8 mouse cellular contexts compared by ENCODE assay signal in genomic region chr2:131178828-131179245, GRCm38 (mm10). TPM values are rescaled to one million over a fixed set of nuclear protein-coding genes. Genes with fewer than 3 reads are reported as not detected.
DNase-seq lines count a peak whose midpoint lies in the region; ATAC-seq and TF ChIP-seq lines count a peak whose summit lies in the region.

No protein-coding gene starts in this region.

- DNase-seq in heart, adult 8-10 months (ENCODE audit: low spot score), result no peak
- DNase-seq in ES-E14 (ENCODE audit: low read depth, low spot score), result no peak
- DNase-seq in lung, postnatal 4 days, result peak; percentile 28 to 53
- no peak for DNase-seq in urinary bladder, postnatal 10 days (ENCODE audit: low spot score)

- H3K9me3 ChIP-seq in heart, embryonic 11.5 days (replicated peaks; ENCODE audit: control insufficient read depth, low read length), result no peaks in the 10 kb centered on the region
- no peaks in the 10 kb centered on the region for H3K9me3 ChIP-seq in ES-E14 (ENCODE audit: control insufficient read depth, insufficient read depth, low read depth, low read length)
- H3K9me3 ChIP-seq in erythroblast, embryonic 14.5 days (ENCODE audit: control insufficient read depth, low read length), result no peaks in the 10 kb centered on the region
- H3K9me3 ChIP-seq in intestine, postnatal 0 days (ENCODE audit: control insufficient read depth), result no peaks in the 10 kb centered on the region

- H3K27ac ChIP-seq in heart, embryonic 11.5 days (ENCODE audit: low read depth, low read length), result peak overlapping the region; percentile 81
- H3K27ac ChIP-seq in ES-E14 (ENCODE audit: insufficient read depth, low read depth, low read length, poor library complexity, severe bottlenecking), result no peak overlapping the region
- H3K27ac ChIP-seq in intestine, postnatal 0 days (ENCODE audit: low read depth, low read length), result peak overlapping the region; percentile 98

- 33% methylated on average over 26 of the region's 26 CpGs for WGBS in heart, embryonic 11.5 days (ENCODE audit: insufficient replicate concordance)
- WGBS in intestine, postnatal 0 days, result 15% methylated on average over 25 of the region's 26 CpGs

- in situ Hi-C loops in ES-E14 (cut with MboI; ENCODE audit: low sequenced_read_pairs in 2 of 2, unreplicated experiment in 2 of 2), result no loop called here

- peak overlapping the region; percentile 98 for H3K4me2 ChIP-seq in heart, embryonic 11.5 days
- H3K4me2 ChIP-seq in intestine, postnatal 0 days (replicated peaks; ENCODE audit: low read depth), result peak overlapping the region; percentile 96

- peak overlapping the region; percentile 76 for H3K4me3 ChIP-seq in heart, embryonic 11.5 days (ENCODE audit: low read depth, low read length)
- H3K4me3 ChIP-seq in ES-E14 (ENCODE audit: insufficient read depth in 1 of 2, low read depth in 1 of 2, low read length in 2 of 2, poor library complexity in 1 of 2, severe bottlenecking in 1 of 2), result peak overlapping the region; percentile 75 to 92
- peak overlapping the region; percentile 79 for H3K4me3 ChIP-seq in erythroblast, embryonic 14.5 days (replicated peaks)
- peak overlapping the region; percentile 65 for H3K4me3 ChIP-seq in intestine, postnatal 0 days (ENCODE audit: low read depth, low read length)

- peaks cover 2% of the 10 kb centered on the region; the same call in 1 of the 2 replicates for H3K36me3 ChIP-seq in heart, embryonic 11.5 days (ENCODE audit: control insufficient read depth, insufficient read depth, low read length)
- H3K36me3 ChIP-seq in ES-E14 (ENCODE audit: control insufficient read depth, insufficient read depth, low read length, poor library complexity, severe bottlenecking), result no peaks in the 10 kb centered on the region; the same call in 1 of the 2 replicates
- H3K36me3 ChIP-seq in erythroblast, embryonic 14.5 days (ENCODE audit: control insufficient read depth), result peaks cover 46% of the 10 kb centered on the region
- no peaks in the 10 kb centered on the region for H3K36me3 ChIP-seq in intestine, postnatal 0 days (ENCODE audit: control insufficient read depth, insufficient read depth)

- TF ChIP-seq CTCF in intestine, postnatal 0 days (IDR thresholded peaks at IDR 0.05; ENCODE audit: low read depth), result no peak

- H3K27me3 ChIP-seq in heart, embryonic 11.5 days (ENCODE audit: control insufficient read depth, insufficient read depth, low read length), result peaks cover 2% of the 10 kb centered on the region; the same call in 1 of the 2 replicates
- peaks cover 8% of the 10 kb centered on the region for H3K27me3 ChIP-seq in erythroblast, embryonic 14.5 days (ENCODE audit: control insufficient read depth)
- H3K27me3 ChIP-seq in intestine, postnatal 0 days (replicated peaks; ENCODE audit: control insufficient read depth, insufficient read depth, low read length), result no peaks in the 10 kb centered on the region

- H3K4me1 ChIP-seq in heart, embryonic 11.5 days (ENCODE audit: control insufficient read depth, insufficient read depth, low read length), result peaks cover 24% of the 10 kb centered on the region
- H3K4me1 ChIP-seq in ES-E14 (ENCODE audit: control insufficient read depth in 2 of 2, insufficient read depth in 2 of 2, low read length in 2 of 2, poor library complexity in 1 of 2), result peaks cover 4 to 23% of the 10 kb centered on the region in 2 experiments
- H3K4me1 ChIP-seq in erythroblast, embryonic 14.5 days (ENCODE audit: control insufficient read depth), result peaks cover 78% of the 10 kb centered on the region
- peaks cover 20% of the 10 kb centered on the region for H3K4me1 ChIP-seq in intestine, postnatal 0 days (replicated peaks; ENCODE audit: control insufficient read depth, insufficient read depth, low read length)

- peak overlapping the region; percentile 92 for H3K9ac ChIP-seq in heart, embryonic 11.5 days (ENCODE audit: low read depth, low read length)
- H3K9ac ChIP-seq in ES-E14 (ENCODE audit: insufficient read depth, low read depth, low read length, poor library complexity, severe bottlenecking), result peak overlapping the region; percentile 85
- H3K9ac ChIP-seq in intestine, postnatal 0 days (ENCODE audit: low read depth, low read length), result peak overlapping the region; percentile 96

- ATAC-seq in heart, embryonic 11.5 days (replicated peaks; ENCODE audit: insufficient number of reproducible peaks, low FRiP score, low TSS enrichment), result 0 out of 2 replicates have a peak, but pooled peaks have one; percentile 9
- ATAC-seq in intestine, postnatal 0 days, result no peak
- no peak for ATAC-seq in activated CD4-positive, CD25-positive, alpha-beta regulatory T cell, adult 4 months

TF ChIP-seq in ES-E14, 5 proteins besides CTCF, POLR2A, EP300 and RAD21:
- no peak for TF ChIP-seq ZC3H11A (IDR thresholded peaks at IDR 0.05; ENCODE audit: borderline replicate concordance, low read depth, low read length)

RNA-seq across cellular contexts. Expression of gene Cenpb, which starts 1.0 kb away (rescaled TPM):
- 4.1 and 4.6 TPM in 2 replicates for polyA plus RNA-seq in heart, embryonic 11.5 days (2014; fragmentation: Nextera tagmentation; extraction: Ambion mirVana)
- 10 to 100 TPM; 89.5 to 93.4 (median 90.3) TPM for total RNA-seq in heart, adult 8-10 months (2022)
- 30.0 and 38.5 TPM in 2 replicates for total RNA-seq in ES-E14 (2012; rRNA removed)
- polyA plus RNA-seq in erythroblast, embryonic 14.5 days (2012), result 27.7 and 31.8 TPM in 2 replicates
- 15.9 and 17.4 TPM in 2 replicates for polyA plus RNA-seq in intestine, postnatal 0 days (2015; fragmentation: Nextera tagmentation; extraction: Ambion mirVana)
- polyA plus RNA-seq in activated CD4-positive, CD25-positive, alpha-beta regulatory T cell, adult 4 months (2017; shearing (Covaris generic)), result 1 to 10 TPM; 3.0 to 3.1 TPM

RNA-seq across cellular contexts. Expression of gene Cdc25b, which starts 7.9 kb away (rescaled TPM):
- 41.1 and 41.8 TPM in 2 replicates for polyA plus RNA-seq in heart, embryonic 11.5 days (2014; fragmentation: Nextera tagmentation; extraction: Ambion mirVana)
- 1 to 10 TPM; 4.3 to 4.9 (median 4.5) TPM for total RNA-seq in heart, adult 8-10 months (2022)
- total RNA-seq in ES-E14 (2012; rRNA removed), result 9.7 and 16.4 TPM in 2 replicates
- polyA plus RNA-seq in erythroblast, embryonic 14.5 days (2012), result 52.6 and 58.1 TPM in 2 replicates
- polyA plus RNA-seq in intestine, postnatal 0 days (2015; fragmentation: Nextera tagmentation; extraction: Ambion mirVana), result 10.9 and 12.4 TPM in 2 replicates
- polyA plus RNA-seq in activated CD4-positive, CD25-positive, alpha-beta regulatory T cell, adult 4 months (2017; shearing (Covaris generic)), result 10 to 100 TPM; 90.4 to 96.2 TPM

RNA-seq across cellular contexts. Expression of gene Spef1, which starts 8.2 kb away (rescaled TPM):
- polyA plus RNA-seq in heart, embryonic 11.5 days (2014; fragmentation: Nextera tagmentation; extraction: Ambion mirVana), result 1.2 and 1.7 TPM in 2 replicates
- 1 to 10 TPM; 4.4 to 6.2 (median 4.9) TPM for total RNA-seq in heart, adult 8-10 months (2022)
- total RNA-seq in ES-E14 (2012; rRNA removed), result 1.5 and 1.6 TPM in 2 replicates
- 1.6 and 2.1 TPM in 2 replicates for polyA plus RNA-seq in erythroblast, embryonic 14.5 days (2012)
- polyA plus RNA-seq in intestine, postnatal 0 days (2015; fragmentation: Nextera tagmentation; extraction: Ambion mirVana), result 2.0 and 2.1 TPM in 2 replicates
- 1 to 10 TPM in 1 of 2 experiments, not detected in 1; 1.3 TPM for polyA plus RNA-seq in activated CD4-positive, CD25-positive, alpha-beta regulatory T cell, adult 4 months (2017; shearing (Covaris generic))

RNA-seq across cellular contexts. Expression of gene 1700037H04Rik, which starts 19.0 kb away (rescaled TPM):
- 83.0 and 83.4 TPM in 2 replicates for polyA plus RNA-seq in heart, embryonic 11.5 days (2014; fragmentation: Nextera tagmentation; extraction: Ambion mirVana)
- 10 to 100 TPM in 3 of 4 experiments, 1 to 10 TPM in 1; 9.7 to 12.1 (median 10.5) TPM for total RNA-seq in heart, adult 8-10 months (2022)
- 61.6 and 69.0 TPM in 2 replicates for total RNA-seq in ES-E14 (2012; rRNA removed)
- 219 and 275 TPM in 2 replicates for polyA plus RNA-seq in erythroblast, embryonic 14.5 days (2012)
- polyA plus RNA-seq in intestine, postnatal 0 days (2015; fragmentation: Nextera tagmentation; extraction: Ambion mirVana), result 145 and 164 TPM in 2 replicates
- polyA plus RNA-seq in activated CD4-positive, CD25-positive, alpha-beta regulatory T cell, adult 4 months (2017; shearing (Covaris generic)), result 10 to 100 TPM; 37.7 to 47.8 TPM

RNA-seq across cellular contexts. Expression of gene Ap5s1, which starts 28.0 kb away (rescaled TPM):
- polyA plus RNA-seq in heart, embryonic 11.5 days (2014; fragmentation: Nextera tagmentation; extraction: Ambion mirVana), result 30.3 and 31.2 TPM in 2 replicates
- total RNA-seq in heart, adult 8-10 months (2022), result 10 to 100 TPM; 31.8 to 42.6 (median 37.9) TPM
- total RNA-seq in ES-E14 (2012; rRNA removed), result 7.9 and 8.7 TPM in 2 replicates
- 3.0 and 3.9 TPM in 2 replicates for polyA plus RNA-seq in erythroblast, embryonic 14.5 days (2012)
- 37.3 and 37.5 TPM in 2 replicates for polyA plus RNA-seq in intestine, postnatal 0 days (2015; fragmentation: Nextera tagmentation; extraction: Ambion mirVana)
- polyA plus RNA-seq in activated CD4-positive, CD25-positive, alpha-beta regulatory T cell, adult 4 months (2017; shearing (Covaris generic)), result 10 to 100 TPM; 14.8 to 23.9 TPM

Comparison
In these comparisons a context has a peak if more than half of its experiments do, and no peak if none do; other contexts are left out.
1. DNase-seq: peak in lung, postnatal 4 days (2 of 2); none in heart, adult 8-10 months (single experiment), ES-E14 (single experiment) and urinary bladder, postnatal 10 days (single experiment).
2. Peak in every context shown above with its lines, with median percentiles within 50 percentile points of each other: H3K4me3 ChIP-seq and H3K9ac ChIP-seq.